Mouse (Mus musculus) embryonic facial prominence, embryonic 14.5 days (tissue): Measurements from ENCODE around the gene Atxn1. TPM values are rescaled to one million over a fixed set of nuclear protein-coding genes. Genes with fewer than 3 reads are reported as not detected.

Experiments used
- ATAC-seq: fragments of 200-750 bp; cut with Nextera tagmentation; 2 replicates; pipeline ENCODE4 v1.8.0; 2017; ENCODE audit warnings: low read depth, moderate number of reproducible peaks, moderate TSS enrichment
- DNase-seq: peaks from one replicate; pipeline ENCODE4 v3.0.0-alpha.2; 2015; ENCODE audit warnings: low spot score
- H3K27ac ChIP-seq: fragments of 300-500 bp; sonication (generic); replicated peaks from 2 replicates; pipeline ENCODE4 v1.5.1; 2014; ENCODE audit warnings: low read depth, mild to moderate bottlenecking, low read length, moderate library complexity
- H3K27me3 ChIP-seq: fragments of 300-500 bp; sonication (generic); replicated peaks from 2 replicates; pipeline ENCODE4 v1.6.1; 2014; ENCODE audit warnings: low read length; ENCODE audit not compliant: control insufficient read depth, insufficient read depth
- H3K36me3 ChIP-seq: fragments of 300-500 bp; sonication (generic); 2 replicates; pipeline ENCODE4 v1.6.1; 2014; ENCODE audit warnings: low read length, mixed read lengths; ENCODE audit not compliant: control insufficient read depth, insufficient read depth
- H3K4me1 ChIP-seq: fragments of 300-500 bp; sonication (generic); 2 replicates; pipeline ENCODE4 v1.6.1; 2014; ENCODE audit warnings: antibody characterized with exemption, low read length; ENCODE audit not compliant: control insufficient read depth, insufficient read depth
- H3K4me2 ChIP-seq: fragments of 300-500 bp; sonication (generic); 2 replicates; pipeline ENCODE4 v1.6.1; 2014; ENCODE audit warnings: low read depth, mild to moderate bottlenecking, low read length, moderate library complexity, mixed read lengths
- H3K4me3 ChIP-seq: fragments of 300-500 bp; sonication (generic); 2 replicates; pipeline ENCODE4 v1.5.1; 2014; ENCODE audit warnings: low read depth, mild to moderate bottlenecking, low read length
- H3K9ac ChIP-seq: fragments of 300-500 bp; sonication (generic); 2 replicates; pipeline ENCODE4 v1.6.1; 2014; ENCODE audit warnings: low read depth, mild to moderate bottlenecking, low read length, moderate library complexity, mixed read lengths
- H3K9me3 ChIP-seq: fragments of 300-500 bp; sonication (generic); 2 replicates; pipeline ENCODE4 v1.6.1; 2016; ENCODE audit warnings: low read length; ENCODE audit not compliant: control insufficient read depth
- WGBS: fragments of 180-500 bp; shearing (Covaris S2); extraction: QIAGEN DNeasy Blood & Tissue Kit; methylation state at CpG from one replicate; pipeline ENCODE4 v1.1.7; 2014; 5-methylcytosine and 5-hydroxymethylcytosine counted together
- polyA plus RNA-seq: library from polyadenylated mRNA; unstranded; fragments of >200 nt; fragmentation: Nextera tagmentation; extraction: Ambion mirVana; gene quantifications from 2 replicates; pipeline ENCODE4 v1.2.1, GENCODE M21; 2014

Atxn1 gene
- 3.6 and 3.8 TPM in 2 replicates for polyA plus RNA-seq

GRCm38 (mm10) chr13:45964853-45965593 lies at the start of gene Atxn1:
TSS of gene Atxn1 (minus strand) at chr13:45965008.
- peak; percentile 86 for ATAC-seq

DNA sequence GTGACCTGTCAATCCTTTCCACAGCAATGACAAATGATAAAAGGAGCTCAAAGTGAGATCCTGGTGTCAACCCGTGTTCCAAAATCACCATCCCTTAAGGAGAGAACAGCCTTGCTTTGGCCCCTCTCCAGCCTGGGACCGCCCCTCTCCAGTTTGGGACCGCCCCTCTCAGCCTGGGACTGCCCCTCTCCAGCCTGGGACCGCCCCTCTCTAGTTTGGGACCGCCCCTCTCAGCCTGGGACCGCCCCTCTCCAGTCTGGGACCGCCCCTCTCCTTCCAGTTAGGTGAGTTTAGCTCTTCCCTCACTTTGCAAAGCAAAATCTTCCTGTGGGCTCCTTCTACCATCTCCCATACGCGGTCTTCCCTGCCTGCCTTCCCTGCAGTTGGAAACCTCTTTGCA lies 46.4 kb upstream of the Atxn1 start:
- Histone ChIP-seq H3K27ac (no peak overlapping the region), H3K9me3 (no peaks in the 10 kb centered on the region), H3K4me1 (peaks cover 12% of the 10 kb centered on the region), H3K4me2 (no peak overlapping the region), H3K36me3 (no peaks in the 10 kb centered on the region), H3K9ac (no peak overlapping the region), H3K4me3 (no peak overlapping the region), H3K27me3 (0 out of 2 replicates have a peak, but pooled peaks cover 5% of the 10 kb centered on the region)
- ATAC-seq (no peak), DNase-seq (no peak)
- WGBS, result 31% methylated on average over 8 of the region's 9 CpGs

More at GRCm38 (mm10) chr13:45964853-45965593, at the start of gene Atxn1:
- peak within 1 kb of the TSS; percentile 94 for H3K4me2 ChIP-seq
- peaks cover 31% of the 10 kb centered on the region for H3K4me1 ChIP-seq
- peak within 1 kb of the TSS; percentile 92 for H3K27ac ChIP-seq
- peak within 1 kb of the TSS; percentile 90 for H3K4me3 ChIP-seq
- H3K9me3 ChIP-seq, result no peaks in the 10 kb centered on the region
- DNase-seq, result peak; percentile 96
- no peaks in the 10 kb centered on the region for H3K27me3 ChIP-seq
- under 1% methylated on average over 28 of the region's 53 CpGs for WGBS
- H3K36me3 ChIP-seq, result no peaks in the 10 kb centered on the region
- H3K9ac ChIP-seq, result peak within 1 kb of the TSS; percentile 94

DNA sequence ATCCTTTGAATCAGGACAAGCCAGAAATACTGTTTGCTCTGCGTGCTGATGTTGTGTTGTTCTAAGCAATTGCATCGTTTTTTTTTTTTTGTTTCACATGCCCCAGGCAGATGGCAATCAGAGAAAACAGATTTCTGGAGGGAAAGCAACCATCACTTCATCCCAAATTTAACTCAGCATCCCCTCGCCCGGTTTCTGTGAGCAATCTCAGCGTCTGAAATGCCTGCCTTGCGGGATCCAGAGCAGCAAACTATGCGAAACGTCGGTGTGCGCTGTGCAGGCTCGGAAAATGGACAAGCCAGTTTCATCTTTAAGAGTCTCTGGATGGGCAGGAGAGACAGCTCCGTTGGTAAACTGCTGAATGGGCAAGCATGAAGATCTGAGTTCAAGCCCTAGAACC lies 45.3 kb upstream of the Atxn1 start:
- no peak for DNase-seq
- H3K9me3 ChIP-seq, result no peaks in the 10 kb centered on the region
- no peak overlapping the region for H3K4me3 ChIP-seq
- 0 out of 2 replicates have a peak, but pooled peaks cover 5% of the 10 kb centered on the region for H3K27me3 ChIP-seq
- no peak overlapping the region for H3K9ac ChIP-seq
- no peak for ATAC-seq
- WGBS, result 70% methylated on average over 12 of the region's 12 CpGs
- no peaks in the 10 kb centered on the region for H3K36me3 ChIP-seq
- H3K4me2 ChIP-seq, result no peak overlapping the region
- no peak overlapping the region for H3K27ac ChIP-seq
- peaks cover 21% of the 10 kb centered on the region for H3K4me1 ChIP-seq

DNA sequence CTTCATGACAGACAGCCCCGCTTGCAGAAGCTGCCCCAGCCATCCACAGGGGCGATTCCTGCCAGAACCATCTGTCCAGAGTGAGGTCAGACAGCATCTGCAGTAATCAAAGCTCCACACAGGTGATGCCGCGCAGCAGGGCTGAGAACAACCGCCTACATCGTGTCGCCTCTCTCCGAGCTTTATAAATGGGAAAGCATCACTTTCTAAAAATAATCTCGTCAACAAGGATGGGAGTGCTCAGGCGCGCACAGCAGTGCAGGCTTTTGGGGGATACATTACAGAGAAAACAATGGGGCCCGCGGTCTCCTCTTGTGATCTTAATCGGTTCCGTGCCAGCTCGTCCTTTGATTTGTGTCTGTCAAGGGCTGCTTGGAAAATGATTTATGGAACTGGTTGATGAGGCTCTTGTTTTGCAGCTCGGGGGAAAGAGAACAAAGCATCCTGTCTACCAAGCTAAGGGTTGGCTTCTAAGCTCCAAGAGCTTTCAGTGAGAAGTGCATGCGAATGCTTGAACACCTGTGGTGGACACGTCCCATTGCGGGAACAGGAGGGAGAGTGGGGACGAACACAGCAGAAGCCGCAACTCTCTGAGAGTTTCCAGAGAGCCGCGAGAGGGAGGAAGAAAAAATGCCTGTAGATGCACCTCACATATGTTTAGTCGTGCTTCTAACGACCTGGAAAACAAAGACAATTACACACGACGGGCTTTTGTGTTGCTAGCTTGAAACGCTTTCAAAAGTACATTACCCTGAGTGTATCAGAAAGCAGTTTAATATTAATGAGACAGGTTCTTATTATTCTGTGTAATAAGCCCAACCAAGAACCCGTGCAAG lies 44.2 kb upstream of the Atxn1 start:
- Histone ChIP-seq H3K4me2 (peak overlapping the region; percentile 51), H3K4me3 (peak overlapping the region; percentile 17), H3K27ac (0 out of 2 replicates have a peak overlapping the region, but pooled peaks have one; percentile 10), H3K36me3 (no peaks in the 10 kb centered on the region), H3K9me3 (no peaks in the 10 kb centered on the region), H3K4me1 (peaks cover 21% of the 10 kb centered on the region), H3K27me3 (0 out of 2 replicates have a peak, but pooled peaks cover 5% of the 10 kb centered on the region), H3K9ac (peak overlapping the region; percentile 32; the same call in 1 of the 2 replicates)
- WGBS, result 9% methylated on average over 30 of the region's 30 CpGs
- ATAC-seq, result peak; percentile 35
- peak; percentile 56 for DNase-seq

DNA sequence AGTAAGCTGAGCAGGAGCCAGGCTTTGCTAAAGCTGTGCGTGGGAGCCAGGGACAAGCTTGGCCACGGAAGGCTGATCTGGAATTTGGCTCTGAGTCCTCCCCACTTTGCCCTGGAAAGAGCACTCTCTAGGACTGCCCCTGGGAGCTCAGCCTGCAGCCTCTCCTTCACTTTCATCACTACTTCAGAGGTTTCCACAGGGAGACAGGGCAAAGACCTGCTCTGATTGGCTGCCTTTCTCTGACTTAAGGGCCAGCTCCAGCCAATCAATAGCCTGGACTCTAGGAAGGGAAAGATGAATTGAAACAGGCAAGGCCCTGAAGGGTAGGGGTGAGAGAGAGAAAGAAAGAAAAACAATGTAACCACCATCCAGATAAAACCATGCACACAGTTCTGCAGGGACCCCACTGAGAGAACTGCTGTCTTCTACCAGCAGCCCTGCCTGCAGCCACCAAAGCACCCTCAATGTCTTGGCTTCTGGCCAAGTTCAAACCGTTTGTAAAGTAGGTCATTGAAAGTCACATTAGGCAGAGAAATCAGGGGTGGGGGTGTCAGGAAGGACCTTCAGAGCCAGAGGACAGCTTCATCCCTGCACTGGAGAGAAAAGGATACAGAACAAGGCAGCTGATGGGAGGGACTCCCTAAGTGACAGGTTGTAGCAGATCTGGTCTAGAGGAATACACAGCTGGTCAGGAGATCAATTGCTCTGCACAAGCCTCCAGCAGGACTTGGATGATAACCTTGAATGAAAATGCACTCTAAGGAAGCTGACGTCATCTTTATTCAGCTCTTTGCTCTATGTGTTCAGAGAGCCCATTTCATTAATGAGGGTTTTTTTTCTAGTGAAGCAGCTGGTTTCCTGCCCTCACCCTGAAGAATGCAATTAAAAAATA lies 41.6 kb upstream of the Atxn1 start:
- H3K4me2 ChIP-seq, result peak overlapping the region; percentile 21; the same call in 1 of the 2 replicates

DNA sequence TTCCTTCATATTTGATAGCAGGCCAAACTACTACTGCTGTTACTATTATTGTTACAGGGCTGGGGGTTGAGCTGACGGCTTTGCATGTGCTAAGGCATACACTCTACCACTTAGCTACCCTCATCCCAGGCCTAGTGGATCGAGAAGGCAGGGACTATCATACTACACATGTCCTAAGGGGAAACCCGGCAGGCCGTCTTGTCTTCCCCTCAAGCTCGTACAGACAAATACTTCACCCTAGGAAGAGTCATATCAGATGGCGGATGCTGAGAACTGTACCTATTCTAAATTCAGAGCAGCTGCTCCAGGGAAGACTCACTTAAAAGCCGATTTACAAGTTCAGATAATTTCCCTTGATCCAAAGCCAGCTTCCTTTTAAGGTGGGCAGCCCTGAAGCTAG lies 40.8 kb upstream of the Atxn1 start:
- H3K27ac ChIP-seq, result peak overlapping the region; percentile 42; the same call in 1 of the 2 replicates
- H3K36me3 ChIP-seq, result no peaks in the 10 kb centered on the region
- peak overlapping the region; percentile 21; the same call in 1 of the 2 replicates for H3K4me2 ChIP-seq
- H3K9ac ChIP-seq, result no peak overlapping the region
- peaks cover 21% of the 10 kb centered on the region for H3K4me1 ChIP-seq
- peak; percentile 38 for ATAC-seq
- 0 out of 2 replicates have a peak, but pooled peaks cover 5% of the 10 kb centered on the region for H3K27me3 ChIP-seq
- no peaks in the 10 kb centered on the region for H3K9me3 ChIP-seq
- DNase-seq, result peak; percentile 63
- H3K4me3 ChIP-seq, result no peak overlapping the region
- WGBS, result 37% methylated on average over 7 of the region's 7 CpGs

More for the DNA sequence above, 41.6 kb upstream of the Atxn1 start:
- DNase-seq (peak; percentile 88), ATAC-seq (peak; percentile 91)
- Histone ChIP-seq H3K27me3 (0 out of 2 replicates have a peak, but pooled peaks cover 5% of the 10 kb centered on the region), H3K4me1 (peaks cover 21% of the 10 kb centered on the region), H3K36me3 (no peaks in the 10 kb centered on the region), H3K9ac (no peak overlapping the region), H3K27ac (peak overlapping the region; percentile 42; the same call in 1 of the 2 replicates), H3K4me3 (no peak overlapping the region), H3K9me3 (no peaks in the 10 kb centered on the region)
- 8% methylated on average over 4 of the region's 4 CpGs for WGBS

GRCm38 (mm10) chr13:46001356-46001755 lies 36.5 kb upstream of the Atxn1 start:
- Histone ChIP-seq H3K4me3 (no peak overlapping the region), H3K4me2 (no peak overlapping the region), H3K9ac (no peak overlapping the region), H3K9me3 (no peaks in the 10 kb centered on the region), H3K27ac (0 out of 2 replicates have a peak overlapping the region, but pooled peaks have one; percentile 8), H3K27me3 (no peaks in the 10 kb centered on the region), H3K36me3 (no peaks in the 10 kb centered on the region), H3K4me1 (peaks cover 10% of the 10 kb centered on the region)
- WGBS, result 64% methylated on average over 5 of the region's 5 CpGs
- peak; percentile 59 for DNase-seq
- ATAC-seq, result no peak
